Mouse (Mus musculus) bone marrow, adult 2 months (tissue): ENCODE results near the gene Ogfrl1. TPM values are rescaled to one million over a fixed set of nuclear protein-coding genes. Genes with fewer than 3 reads are reported as not detected.

Source experiments
- H3K27ac ChIP-seq: fragments of 200-500 bp; 2 replicates; pipeline ENCODE4 v1.5.1; 2012; ENCODE audit warnings: low read depth, mild to moderate bottlenecking, control low read depth, inconsistent platforms, low read length; ENCODE audit not compliant: control insufficient read depth, poor library complexity, insufficient read depth
- H3K4me1 ChIP-seq: fragments of 200-500 bp; 2 replicates; pipeline ENCODE4 v1.6.1; 2011; ENCODE audit warnings: low read length; ENCODE audit not compliant: control insufficient read depth, insufficient read depth
- H3K4me3 ChIP-seq: fragments of 200-500 bp; replicated peaks from 2 replicates; pipeline ENCODE3; 2011; ENCODE audit warnings: mild to moderate bottlenecking, low read depth, low read length, control low read depth; ENCODE audit not compliant: control insufficient read depth
- CTCF ChIP-seq: fragments of 200-500 bp; IDR thresholded peaks from 2 replicates; pipeline ENCODE4 v1.5.1; 2011; ENCODE audit warnings: low read length, control low read depth; ENCODE audit not compliant: control insufficient read depth, insufficient read depth
- POLR2A ChIP-seq: fragments of 200-500 bp; IDR thresholded peaks from 2 replicates; pipeline ENCODE4 v1.6.1; 2011; ENCODE audit warnings: low read depth, mild to moderate bottlenecking, control low read depth, low read length, borderline replicate concordance; ENCODE audit not compliant: control insufficient read depth
- WGBS: fragments of 180-500 bp; shearing (Covaris S2); methylation state at CpG from one replicate; pipeline ENCODE4 v1.1.7; 2018; 5-methylcytosine and 5-hydroxymethylcytosine counted together
- polyA plus RNA-seq: library from polyadenylated mRNA; stranded (reverse); fragments of >200 nt; gene quantifications from 2 replicates; pipeline ENCODE4 v1.2.4, GENCODE M21; 2011; ENCODE audit warnings: low replicate concordance; ENCODE audit not compliant: missing spikeins, insufficient read depth, insufficient read length

Gene Ogfrl1
- polyA plus RNA-seq, 1 experiment, result 37.2 TPM

DNA sequence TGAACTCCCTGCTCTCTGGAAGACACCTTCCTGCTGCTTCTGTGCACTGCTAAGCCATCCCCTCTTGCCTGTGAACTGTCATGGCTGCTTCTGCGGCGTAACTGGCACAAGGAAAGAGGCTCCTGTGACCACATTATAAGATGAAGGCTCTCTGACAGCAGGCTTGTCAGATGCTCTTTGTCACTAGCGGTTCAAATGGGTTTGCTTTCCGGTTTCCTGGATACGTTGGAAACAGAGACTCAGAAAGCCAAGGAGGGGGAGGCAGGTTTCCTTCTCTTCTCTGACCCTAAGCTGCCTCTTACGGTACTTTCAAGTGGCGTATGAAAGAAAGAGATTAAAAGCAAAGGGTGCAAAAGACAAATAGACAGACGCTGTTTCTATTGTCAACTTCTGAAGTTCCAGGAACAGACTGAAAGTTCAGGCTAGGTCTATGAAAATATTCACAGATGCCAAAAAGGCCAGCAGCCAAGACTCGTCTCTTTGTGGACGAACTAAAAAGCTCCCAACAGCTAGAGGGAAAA, 76.2 kb downstream of the Ogfrl1 start:
- TF ChIP-seq CTCF (no peak), POLR2A (no peak)
- Histone ChIP-seq H3K4me3 (no peak overlapping the region), H3K4me1 (no peaks in the 10 kb centered on the region), H3K27ac (no peak overlapping the region)
- WGBS, result 45% methylated on average over 10 of the region's 10 CpGs

- Histone ChIP-seq H3K27ac (no peak overlapping the region), H3K4me3 (no peak overlapping the region), H3K4me1 (no peaks in the 10 kb centered on the region)
- WGBS, result 69% methylated on average over 7 of the region's 7 CpGs
- TF ChIP-seq POLR2A (no peak), CTCF (no peak)
These were observed 76.9 kb downstream of the Ogfrl1 start for GRCm38 (mm10) chr1:23320591-23321195.
